Mouse (Mus musculus): ENCODE data around the gene Macrod2.

GRCm38 (mm10) chr2:141920377-141920992, 1525.4 kb downstream of the Macrod2 start:
- TF ChIP-seq EP300 (IDR thresholded peaks at IDR 0.05; ENCODE audit: low read depth), result no peak
- TF ChIP-seq CTCF (IDR thresholded peaks at IDR 0.05; ENCODE audit: low read depth), result no peak
